Mouse (Mus musculus): ENCODE results near the gene Dpf1.

Gene Dpf1

DNA sequence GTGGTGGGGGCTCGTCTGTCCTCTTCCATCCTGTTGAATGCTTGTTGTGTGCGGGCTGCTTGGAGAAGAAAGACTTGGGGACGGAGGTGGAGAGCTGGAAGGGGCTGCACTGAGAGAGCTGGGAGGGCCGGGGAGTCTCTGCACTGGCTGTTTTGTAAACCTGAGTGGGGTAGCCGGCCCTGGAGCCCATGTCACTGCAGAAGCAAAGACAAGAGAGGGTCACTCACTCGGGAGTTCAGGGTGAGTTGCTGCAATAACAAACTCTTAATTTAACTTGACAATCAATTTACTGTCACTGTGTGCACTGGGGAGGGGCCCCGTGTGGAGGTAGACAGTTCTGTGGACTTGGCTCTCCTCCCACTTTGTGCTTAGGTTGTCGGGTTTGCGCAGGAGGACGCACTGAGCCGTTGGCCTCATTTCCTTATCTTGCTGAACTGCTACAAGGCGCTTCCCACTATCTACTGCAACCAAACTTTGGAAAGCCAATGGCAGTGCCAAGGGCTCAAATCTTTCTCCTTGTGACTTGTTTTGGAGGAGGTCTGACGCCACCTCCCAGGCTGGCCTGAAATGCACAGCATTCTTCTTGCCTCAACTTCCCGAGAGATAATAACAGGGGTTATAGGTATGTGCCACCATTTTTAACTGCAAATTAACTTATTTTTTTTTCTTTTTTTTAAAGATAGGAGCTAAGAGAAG is 35.4 kb downstream of the Dpf1 start:
- no peak for DNase-seq (ENCODE audit: extremely low read depth, low read depth, low spot score)

DNA sequence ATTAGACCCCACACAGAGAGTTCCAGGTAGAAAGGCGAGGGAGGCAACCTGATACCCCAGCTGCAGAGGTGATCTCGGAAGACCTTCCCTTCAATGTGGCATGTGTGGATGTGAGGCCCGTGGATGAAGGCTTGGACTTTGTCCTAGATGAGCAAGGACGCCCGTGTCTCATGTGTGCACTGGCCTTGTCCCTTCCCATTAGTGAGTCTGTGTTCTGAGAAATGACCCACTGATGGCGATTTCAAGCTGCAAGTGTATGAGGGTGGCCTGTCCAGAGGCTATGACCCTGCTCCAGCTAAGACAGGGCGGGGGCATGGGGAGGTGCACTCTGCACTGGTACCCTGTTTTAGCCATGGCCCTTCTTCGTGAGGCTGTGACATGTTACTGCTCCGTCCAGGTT is 36.5 kb downstream of the Dpf1 start:
- DNase-seq (ENCODE audit: extremely low read depth, low read depth, low spot score) = no peak

DNA sequence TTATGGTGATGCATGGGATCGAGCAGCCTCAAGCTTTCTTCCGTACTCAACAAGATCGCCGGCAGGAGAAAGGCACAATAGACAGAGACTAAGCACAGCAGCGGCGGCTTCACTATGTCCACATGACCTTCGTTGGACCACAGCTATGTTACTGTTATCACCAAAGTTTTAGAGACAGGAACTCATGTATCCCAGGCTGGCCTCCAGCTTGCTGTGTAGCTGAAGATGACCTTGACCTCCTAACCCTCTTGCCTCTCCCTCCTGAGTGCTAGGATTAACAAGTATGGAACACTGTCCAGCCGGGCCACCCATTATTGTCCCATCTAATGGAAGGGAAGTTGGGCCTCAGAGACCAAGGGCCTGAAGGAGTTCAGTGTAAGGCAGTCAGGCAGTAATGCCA is 37.1 kb downstream of the Dpf1 start:
- DNase-seq (ENCODE audit: extremely low read depth, low read depth, low spot score) = no peak

DNA sequence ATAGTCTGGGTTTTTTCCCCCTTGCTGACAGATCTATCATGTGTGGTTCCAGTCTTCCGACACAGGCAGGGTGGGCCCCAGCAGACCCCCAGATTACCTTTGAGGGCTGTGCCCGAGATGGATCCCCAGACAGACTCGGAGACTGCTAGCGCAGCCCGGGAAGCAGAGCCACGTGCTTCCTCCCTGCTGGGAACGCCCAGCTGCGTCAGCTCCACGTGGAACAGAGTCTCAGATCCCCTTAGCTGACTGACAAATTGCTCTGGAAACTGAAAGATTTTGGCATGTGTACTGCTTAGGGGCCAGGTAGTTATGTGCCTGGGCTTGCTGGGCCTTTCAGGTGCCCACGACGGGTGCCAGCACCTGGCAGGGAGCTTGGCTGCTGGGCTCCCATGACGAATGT is 38.0 kb downstream of the Dpf1 start:
- DNase-seq (ENCODE audit: extremely low read depth, low read depth, low spot score) = peak; percentile 14

DNA sequence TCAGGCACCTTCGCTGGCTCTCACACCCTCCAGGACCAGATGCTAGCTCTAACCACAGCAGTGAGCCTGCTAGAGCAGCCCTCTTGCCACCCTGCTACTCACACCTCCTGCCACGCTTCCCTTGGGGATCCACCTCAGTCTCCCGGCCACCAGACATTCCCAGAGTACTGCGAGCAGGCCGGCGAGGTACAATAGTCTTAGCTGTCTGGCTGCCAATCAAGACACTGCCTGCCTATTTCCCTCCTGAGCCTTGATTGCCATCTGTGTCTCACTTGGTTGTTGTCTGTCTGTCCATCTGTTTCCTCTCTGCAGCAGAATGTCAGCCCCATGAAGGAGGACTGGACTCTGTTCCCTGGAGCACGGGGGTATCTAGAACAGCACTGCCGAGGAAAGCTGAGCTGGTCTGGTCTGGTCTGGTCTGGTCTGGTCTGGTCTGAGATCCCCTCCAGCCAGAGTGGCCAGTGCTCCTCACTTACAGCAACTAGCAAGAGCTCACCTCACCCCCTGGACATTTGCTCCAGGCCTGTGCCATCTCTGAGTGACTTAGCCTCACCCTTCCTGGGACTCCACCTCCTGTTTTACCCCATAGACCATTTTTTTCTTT is 38.8 kb downstream of the Dpf1 start:
- no peak for DNase-seq (ENCODE audit: extremely low read depth, low read depth, low spot score)

DNA sequence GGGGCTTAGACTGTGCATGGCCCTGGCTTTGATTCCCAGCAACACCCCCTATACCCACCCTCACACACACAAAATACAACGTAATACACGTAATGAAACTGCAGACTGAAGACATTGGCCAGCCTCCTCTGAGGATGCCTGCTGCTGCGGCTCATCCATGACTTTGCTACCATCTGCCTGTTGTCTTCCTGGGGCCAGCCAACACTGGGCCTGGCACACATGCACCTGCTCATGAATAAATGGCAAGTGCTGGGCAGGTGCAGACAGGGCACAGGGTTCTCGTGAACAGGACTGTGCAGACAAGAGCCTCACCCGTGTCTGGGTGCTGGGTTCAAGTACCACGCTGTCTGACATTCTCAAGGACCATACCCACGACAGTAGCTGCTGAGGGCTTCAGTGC is 40.0 kb downstream of the Dpf1 start:
- no peak for DNase-seq (ENCODE audit: extremely low read depth, low read depth, low spot score)

GRCm38 (mm10) chr7:29345534-29345933 is 41.8 kb downstream of the Dpf1 start:
- DNase-seq (ENCODE audit: extremely low read depth, low read depth, low spot score) = no peak

GRCm38 (mm10) chr7:29346212-29346611 is 42.5 kb downstream of the Dpf1 start:
- DNase-seq (ENCODE audit: extremely low read depth, low read depth, low spot score) = no peak

DNA sequence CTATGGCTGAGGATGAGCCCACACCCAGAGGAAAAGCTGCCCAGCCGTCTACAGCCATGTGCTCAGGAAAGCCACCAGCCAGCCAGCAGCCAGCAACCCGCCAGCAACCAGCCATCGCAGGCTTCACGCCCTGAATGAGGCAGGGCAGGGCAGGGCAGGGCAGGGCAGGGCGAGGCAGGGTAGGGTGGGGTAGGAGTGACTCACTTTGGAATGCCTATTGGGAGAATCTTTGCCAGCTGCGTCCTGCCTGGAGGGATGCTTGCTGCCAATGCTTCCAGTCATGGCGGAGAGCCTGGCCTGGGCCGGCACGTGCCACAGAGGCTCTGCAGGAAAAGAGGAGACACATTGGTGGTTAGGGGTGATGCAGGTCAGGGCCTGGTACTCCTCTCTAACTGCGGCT is 46.7 kb downstream of the Dpf1 start:
- no peak for DNase-seq (ENCODE audit: extremely low read depth, low read depth, low spot score)

GRCm38 (mm10) chr7:29352246-29352645 is 48.5 kb downstream of the Dpf1 start:
- DNase-seq (ENCODE audit: extremely low read depth, low read depth, low spot score) = peak; percentile 14

DNA sequence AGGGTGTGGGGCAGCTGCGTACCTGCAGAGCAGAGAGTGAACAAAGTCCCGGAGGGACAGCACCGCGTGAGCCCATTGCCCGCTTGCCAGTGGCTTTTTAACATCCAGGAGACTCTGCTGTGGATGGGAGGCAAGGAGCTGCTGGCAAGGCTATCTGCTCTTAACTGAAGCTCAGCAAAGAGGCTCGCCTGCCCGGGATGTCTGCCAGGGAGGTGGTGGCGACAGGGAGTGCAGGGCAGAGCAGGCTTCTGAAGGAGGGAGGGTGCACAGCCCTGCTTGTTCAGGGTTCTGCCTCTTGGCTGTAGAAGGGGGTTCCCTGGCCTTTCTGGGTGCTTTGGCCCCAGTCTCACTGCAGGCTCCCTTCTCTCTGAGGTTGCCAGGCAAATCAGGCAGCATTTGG is 50.4 kb downstream of the Dpf1 start:
- DNase-seq (ENCODE audit: extremely low read depth, low read depth, low spot score) = no peak

DNA sequence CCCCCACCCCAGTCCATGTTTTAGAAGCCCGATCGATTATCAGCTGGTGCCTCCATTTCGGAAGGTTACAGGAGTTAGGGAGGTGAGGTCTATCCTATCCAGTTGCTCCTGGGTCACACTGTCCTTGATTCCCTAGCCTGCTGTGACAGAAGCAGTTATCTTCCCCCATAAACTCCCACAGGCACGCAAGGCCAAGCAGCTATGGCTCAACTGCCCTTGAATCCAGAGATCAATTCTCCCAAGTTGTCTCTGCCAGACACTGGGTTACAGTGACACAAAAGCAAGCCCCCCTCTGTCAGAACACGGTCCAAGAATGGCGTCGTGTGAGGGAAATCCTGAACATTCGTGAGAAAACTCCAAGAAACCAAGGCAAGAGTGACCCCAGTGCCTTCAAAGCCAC is 51.7 kb downstream of the Dpf1 start:
- DNase-seq (ENCODE audit: extremely low read depth, low read depth, low spot score) = no peak

GRCm38 (mm10) chr7:29361497-29361896 is 57.7 kb downstream of the Dpf1 start:
- DNase-seq (ENCODE audit: extremely low read depth, low read depth, low spot score) = no peak

GRCm38 (mm10) chr7:29364052-29364451 is 60.3 kb downstream of the Dpf1 start:
- no peak for DNase-seq (ENCODE audit: extremely low read depth, low read depth, low spot score)

DNA sequence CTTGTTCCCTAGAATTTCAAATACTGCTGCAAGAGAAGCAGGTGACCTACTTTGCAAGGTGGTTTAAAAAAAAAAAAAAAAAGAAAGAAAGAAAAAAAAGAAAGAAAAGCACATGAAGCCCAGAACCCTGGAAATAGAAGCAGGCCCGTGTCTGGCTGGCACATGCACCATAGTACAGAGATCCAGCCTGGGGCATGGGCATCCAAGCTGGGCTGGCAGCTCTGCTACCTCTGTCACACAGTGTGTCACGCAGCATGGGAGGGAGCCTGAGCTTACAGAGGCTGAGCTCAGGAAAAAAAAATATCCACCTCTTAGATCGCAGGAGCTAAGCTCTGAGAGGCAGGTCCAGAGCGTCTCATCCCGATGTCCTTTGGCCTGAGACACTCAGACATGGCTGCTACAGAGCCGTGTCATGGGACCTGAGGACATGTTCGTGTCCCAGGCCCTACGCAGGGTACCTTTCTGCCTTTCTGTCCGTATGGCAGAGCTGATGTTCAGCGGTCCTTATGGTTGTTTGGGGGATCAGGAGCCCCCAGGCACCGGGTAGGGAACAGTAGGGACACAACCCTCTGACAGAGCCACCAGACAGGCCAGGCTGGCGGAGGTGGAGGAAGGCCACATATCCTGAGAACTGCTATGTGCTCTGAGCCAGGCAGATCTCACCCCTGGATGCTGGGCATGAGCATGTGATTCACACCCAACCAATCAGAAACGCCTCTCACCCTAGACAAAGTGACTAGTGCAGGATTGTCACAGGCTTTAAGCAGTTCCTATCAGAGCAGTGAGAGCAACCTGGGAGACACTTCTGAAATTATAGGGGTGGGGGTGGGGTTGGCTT is 63.6 kb downstream of the Dpf1 start:
- no peak for DNase-seq (ENCODE audit: extremely low read depth, low read depth, low spot score)

Data from fat pad, adult 2 months (tissue).